Mouse (Mus musculus) neural tube, embryonic 13.5 days (tissue): ENCODE data around the gene Mdfic. TPM values are rescaled to one million over a fixed set of nuclear protein-coding genes. Genes with fewer than 3 reads are reported as not detected.

Source experiments
- ATAC-seq: fragments of 200-750 bp; cut with Nextera tagmentation; 2 replicates; pipeline ENCODE4 v1.8.0; 2017; ENCODE audit warnings: low read depth, mild to moderate bottlenecking, moderate TSS enrichment, moderate library complexity
- H3K27ac ChIP-seq: fragments of 300-500 bp; sonication (generic); replicated peaks from 2 replicates; pipeline ENCODE4 v1.5.1; 2015; ENCODE audit warnings: moderate library complexity, mild to moderate bottlenecking, inconsistent platforms
- H3K27me3 ChIP-seq: fragments of 300-500 bp; sonication (generic); 2 replicates; pipeline ENCODE4 v1.6.1; 2015; ENCODE audit warnings: mild to moderate bottlenecking, inconsistent platforms
- H3K36me3 ChIP-seq: fragments of 300-500 bp; sonication (generic); 2 replicates; pipeline ENCODE4 v1.6.1; 2015; ENCODE audit warnings: mild to moderate bottlenecking, inconsistent platforms
- H3K4me1 ChIP-seq: fragments of 300-500 bp; sonication (generic); replicated peaks from 2 replicates; pipeline ENCODE4 v1.6.1; 2015; ENCODE audit warnings: inconsistent platforms
- H3K4me2 ChIP-seq: fragments of 300-500 bp; sonication (generic); 2 replicates; pipeline ENCODE4 v1.6.1; 2015; ENCODE audit warnings: inconsistent platforms, mild to moderate bottlenecking, moderate library complexity
- H3K4me3 ChIP-seq: fragments of 300-500 bp; sonication (generic); 2 replicates; pipeline ENCODE4 v1.5.1; 2015; ENCODE audit warnings: mild to moderate bottlenecking, inconsistent platforms
- H3K9ac ChIP-seq: fragments of 300-500 bp; sonication (generic); 2 replicates; pipeline ENCODE4 v1.6.1; 2015; ENCODE audit warnings: moderate library complexity, mild to moderate bottlenecking, inconsistent platforms
- H3K9me3 ChIP-seq: fragments of 300-500 bp; sonication (generic); 2 replicates; pipeline ENCODE4 v1.6.1; 2016; ENCODE audit warnings: inconsistent platforms
- WGBS: fragments of 180-500 bp; shearing (Covaris S2); methylation state at CpG from one replicate; pipeline ENCODE4 v1.1.7; 2015; 5-methylcytosine and 5-hydroxymethylcytosine counted together
- polyA plus RNA-seq: library from polyadenylated mRNA; unstranded; fragments of >200 nt; fragmentation: Nextera tagmentation; extraction: Ambion mirVana; gene quantifications from 2 replicates; pipeline ENCODE4 v1.2.1, GENCODE M21; 2015

The Mdfic gene
- polyA plus RNA-seq, 1 experiment from 2014 or later, result 0.57 TPM

DNA sequence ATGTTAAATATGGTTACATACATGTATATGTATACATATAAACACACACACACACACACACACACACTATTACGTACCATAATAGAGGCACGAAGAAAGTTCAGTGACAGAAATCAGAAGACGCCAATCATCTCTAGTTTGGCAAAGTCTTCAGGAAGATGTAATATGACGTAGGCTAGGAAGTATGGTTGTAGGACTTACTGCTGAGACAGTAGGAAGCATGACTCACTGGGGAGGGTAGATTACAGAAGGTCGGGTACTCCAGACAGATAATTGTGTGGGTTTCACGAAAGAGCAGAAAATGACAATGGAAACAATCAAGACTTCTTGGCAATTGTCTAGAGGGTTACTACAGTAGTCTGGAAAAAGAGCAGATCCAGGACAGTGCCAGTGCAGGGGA, 6.0 kb downstream of the Mdfic start:
- H3K4me2 ChIP-seq, result no peak overlapping the region
- peaks cover 5% of the 10 kb centered on the region; the same call in 1 of the 2 replicates for H3K27me3 ChIP-seq
- WGBS, result 87% methylated on average over 6 of the region's 6 CpGs
- no peak overlapping the region for H3K27ac ChIP-seq
- no peak for ATAC-seq
- H3K4me3 ChIP-seq, result no peak overlapping the region
- H3K4me1 ChIP-seq, result peaks cover 8% of the 10 kb centered on the region
- H3K36me3 ChIP-seq, result no peaks in the 10 kb centered on the region
- no peaks in the 10 kb centered on the region for H3K9me3 ChIP-seq
- no peak overlapping the region for H3K9ac ChIP-seq

DNA sequence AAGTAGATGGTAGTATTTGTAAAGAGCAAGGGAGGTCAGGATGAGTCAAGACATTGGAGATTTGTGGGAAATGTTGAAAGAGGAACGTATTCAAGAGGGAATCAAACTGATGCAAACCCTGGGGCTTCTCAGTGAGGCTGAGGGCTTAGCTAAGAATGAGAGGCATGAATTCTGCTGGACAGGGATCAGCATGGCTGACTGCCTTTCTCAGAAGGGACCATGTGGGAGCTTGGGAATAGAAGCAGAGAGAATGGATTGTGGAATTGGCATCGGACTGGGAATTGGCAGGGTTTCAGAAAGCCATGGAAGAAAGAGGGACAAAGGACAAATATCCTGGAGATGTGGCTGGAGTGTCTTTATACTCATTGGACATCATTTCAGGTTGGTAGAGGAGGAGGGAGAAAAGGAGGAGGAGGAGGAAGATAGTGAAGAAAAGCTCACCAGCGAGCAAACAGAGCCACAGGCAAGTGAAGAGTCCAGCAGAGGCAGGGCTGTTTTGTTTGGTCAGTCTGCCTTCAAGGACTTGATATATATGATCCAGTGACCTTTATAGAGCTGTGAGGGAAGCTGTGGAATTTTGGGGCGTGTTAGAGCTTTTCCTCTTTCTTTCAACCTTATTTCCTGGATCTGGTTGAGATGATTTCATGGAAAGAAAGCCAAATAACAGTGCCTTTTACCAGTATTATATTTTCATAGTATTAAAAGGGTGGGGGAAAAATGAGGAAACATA, 7.4 kb downstream of the Mdfic start:
- 67% methylated on average over 4 of the region's 4 CpGs for WGBS
- Histone ChIP-seq H3K4me1 (peaks cover 3% of the 10 kb centered on the region; the same call in 1 of the 2 replicates), H3K27me3 (no peaks in the 10 kb centered on the region), H3K27ac (no peak overlapping the region), H3K9me3 (no peaks in the 10 kb centered on the region), H3K4me2 (no peak overlapping the region), H3K9ac (no peak overlapping the region), H3K36me3 (no peaks in the 10 kb centered on the region), H3K4me3 (no peak overlapping the region)
- ATAC-seq, result no peak

DNA sequence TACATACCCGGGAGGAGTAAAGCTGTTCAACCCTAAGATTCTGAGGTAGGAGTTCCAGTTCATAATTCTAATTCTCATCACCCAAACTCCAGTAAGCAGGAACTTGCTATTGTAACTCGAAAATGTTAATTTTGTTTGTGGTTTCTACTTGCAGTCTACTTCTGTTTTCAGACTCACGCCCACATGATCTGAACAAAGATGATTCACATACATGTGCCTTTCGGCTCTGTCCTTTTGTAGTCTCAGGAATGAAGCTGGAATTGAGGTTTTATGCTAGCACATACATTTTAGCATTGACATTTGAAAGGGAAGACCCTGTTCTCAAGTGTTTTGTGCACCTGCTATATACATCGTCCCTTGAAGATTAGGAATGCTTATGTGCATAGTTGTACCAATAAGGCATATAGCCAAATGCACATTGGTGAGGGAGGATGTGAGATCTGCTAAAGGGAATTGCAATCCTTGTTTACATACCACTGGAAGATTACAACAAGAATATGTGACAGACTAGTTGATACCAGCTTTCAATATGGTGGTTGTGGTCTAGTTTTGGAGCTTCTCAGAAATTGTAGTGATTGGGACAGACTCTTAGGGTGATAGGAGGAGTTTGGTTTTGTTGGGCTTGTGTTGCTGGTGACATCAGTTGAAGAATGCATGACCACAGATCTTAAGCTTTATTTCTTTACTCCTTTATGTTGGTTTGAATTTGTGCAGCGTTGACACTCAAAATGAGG, 8.6 kb downstream of the Mdfic start:
- Histone ChIP-seq H3K27ac (no peak overlapping the region), H3K4me1 (peaks cover 3% of the 10 kb centered on the region; the same call in 1 of the 2 replicates), H3K36me3 (no peaks in the 10 kb centered on the region), H3K9me3 (no peaks in the 10 kb centered on the region), H3K4me3 (no peak overlapping the region), H3K9ac (no peak overlapping the region), H3K4me2 (no peak overlapping the region), H3K27me3 (no peaks in the 10 kb centered on the region)
- 91% methylated on average over 6 of the region's 6 CpGs for WGBS
- ATAC-seq, result no peak

DNA sequence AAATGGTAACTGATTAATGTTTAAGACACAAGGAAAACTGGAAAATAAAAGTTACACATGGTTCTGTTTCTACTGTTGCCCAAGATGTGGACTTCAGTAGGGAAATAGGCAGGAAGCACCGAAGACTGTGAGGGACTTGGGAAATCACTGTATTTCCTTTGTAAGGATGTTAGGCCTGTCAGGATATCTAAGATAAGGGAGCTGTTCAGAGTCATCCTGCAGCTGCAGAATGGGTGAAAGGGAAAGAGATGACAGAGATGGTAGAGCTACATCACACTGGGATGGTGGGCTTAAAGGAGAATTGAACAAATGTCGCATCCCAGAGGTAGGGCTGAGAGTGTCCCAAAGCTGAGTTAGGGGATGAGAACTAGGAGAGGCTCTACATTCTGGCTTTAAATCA, 9.8 kb downstream of the Mdfic start:
- Histone ChIP-seq H3K9me3 (no peaks in the 10 kb centered on the region), H3K27me3 (no peaks in the 10 kb centered on the region), H3K9ac (no peak overlapping the region), H3K27ac (no peak overlapping the region), H3K4me3 (no peak overlapping the region), H3K4me2 (no peak overlapping the region), H3K4me1 (0 out of 2 replicates have a peak, but pooled peaks cover 3% of the 10 kb centered on the region), H3K36me3 (no peaks in the 10 kb centered on the region)
- 90% methylated on average over 2 of the region's 2 CpGs for WGBS
- no peak for ATAC-seq

DNA sequence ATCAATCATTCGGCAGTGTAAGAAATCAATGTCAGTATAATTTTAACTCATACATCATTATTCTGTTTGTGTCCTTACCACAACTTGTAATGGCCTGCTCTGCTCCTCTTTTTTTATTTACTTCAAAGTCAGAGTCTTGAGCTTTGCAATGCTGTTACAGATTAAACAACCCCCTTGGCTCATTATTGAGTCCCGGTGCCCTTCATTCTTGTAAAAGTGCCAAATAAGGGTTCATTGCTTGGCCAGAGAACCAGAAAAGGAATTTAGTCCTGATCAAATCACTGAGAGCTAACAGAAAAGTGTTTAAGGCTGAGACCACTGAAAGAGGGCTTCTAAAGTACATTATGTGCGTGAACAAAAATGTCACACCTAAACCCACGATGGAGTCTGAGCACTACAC, 10.2 kb downstream of the Mdfic start:
- H3K4me2 ChIP-seq, result no peak overlapping the region
- WGBS, result 87% methylated on average over 4 of the region's 4 CpGs
- no peaks in the 10 kb centered on the region for H3K27me3 ChIP-seq
- H3K9ac ChIP-seq, result no peak overlapping the region
- no peak overlapping the region for H3K27ac ChIP-seq
- no peak overlapping the region for H3K4me3 ChIP-seq
- no peak for ATAC-seq
- no peaks in the 10 kb centered on the region for H3K36me3 ChIP-seq
- no peaks in the 10 kb centered on the region for H3K9me3 ChIP-seq
- 0 out of 2 replicates have a peak, but pooled peaks cover 3% of the 10 kb centered on the region for H3K4me1 ChIP-seq

DNA sequence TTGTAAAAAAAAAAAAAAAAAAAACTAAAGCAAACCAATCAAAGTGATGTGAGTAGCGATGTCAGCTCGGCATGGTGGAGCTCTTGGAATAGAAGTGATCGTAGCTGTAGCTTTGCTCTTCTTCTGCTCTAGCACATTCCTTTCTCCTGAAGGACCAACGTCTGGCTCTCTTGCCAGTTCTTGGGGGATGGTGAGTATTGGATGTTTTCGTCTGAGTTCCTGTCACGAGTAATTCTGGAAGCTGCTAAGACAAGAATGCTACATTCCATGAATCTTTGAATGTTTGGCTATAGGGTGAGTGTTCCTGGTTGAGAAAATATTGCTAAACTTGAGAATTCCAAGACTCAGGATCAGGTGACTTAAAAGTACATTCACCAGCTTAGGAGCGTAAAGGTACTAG, 11.0 kb downstream of the Mdfic start:
- no peak overlapping the region for H3K4me2 ChIP-seq
- WGBS, result 86% methylated on average over 7 of the region's 7 CpGs
- no peak for ATAC-seq

DNA sequence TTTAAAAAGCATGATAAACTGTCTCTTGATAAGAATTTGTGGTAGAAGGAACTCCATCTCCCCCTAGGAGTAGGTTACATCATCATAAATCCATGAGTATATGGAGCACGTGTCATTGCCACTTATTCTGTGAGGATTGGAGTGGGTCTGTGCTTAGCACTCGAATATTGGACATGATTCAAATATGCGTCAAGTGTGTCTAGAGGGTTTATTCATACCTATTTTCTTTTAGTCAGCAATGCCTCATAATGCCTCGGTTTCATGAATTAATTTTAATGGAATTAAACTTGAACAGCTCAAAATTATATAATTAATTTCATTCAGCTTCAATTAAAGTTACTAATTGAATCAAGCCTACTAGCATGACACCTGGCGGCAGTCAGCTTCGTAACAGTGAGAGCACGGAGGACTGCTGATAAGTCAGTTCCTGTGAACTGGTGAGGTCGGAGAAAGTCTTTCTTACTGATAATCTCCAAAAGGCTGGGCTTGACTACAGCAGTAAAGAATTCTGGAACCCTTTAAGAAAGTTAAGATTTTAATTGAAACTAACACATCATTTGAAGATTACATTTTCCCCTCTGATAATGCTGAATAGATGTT, 17.0 kb downstream of the Mdfic start:
- H3K4me3 ChIP-seq, result no peak overlapping the region
- WGBS, result 85% methylated on average over 8 of the region's 8 CpGs

More for the DNA sequence above, 11.0 kb downstream of the Mdfic start:
- H3K36me3 ChIP-seq, result no peaks in the 10 kb centered on the region
- H3K4me1 ChIP-seq, result 0 out of 2 replicates have a peak, but pooled peaks cover 3% of the 10 kb centered on the region
- H3K27ac ChIP-seq, result no peak overlapping the region
- H3K9ac ChIP-seq, result no peak overlapping the region
- no peaks in the 10 kb centered on the region for H3K27me3 ChIP-seq
- no peaks in the 10 kb centered on the region for H3K9me3 ChIP-seq
- no peak overlapping the region for H3K4me3 ChIP-seq

DNA sequence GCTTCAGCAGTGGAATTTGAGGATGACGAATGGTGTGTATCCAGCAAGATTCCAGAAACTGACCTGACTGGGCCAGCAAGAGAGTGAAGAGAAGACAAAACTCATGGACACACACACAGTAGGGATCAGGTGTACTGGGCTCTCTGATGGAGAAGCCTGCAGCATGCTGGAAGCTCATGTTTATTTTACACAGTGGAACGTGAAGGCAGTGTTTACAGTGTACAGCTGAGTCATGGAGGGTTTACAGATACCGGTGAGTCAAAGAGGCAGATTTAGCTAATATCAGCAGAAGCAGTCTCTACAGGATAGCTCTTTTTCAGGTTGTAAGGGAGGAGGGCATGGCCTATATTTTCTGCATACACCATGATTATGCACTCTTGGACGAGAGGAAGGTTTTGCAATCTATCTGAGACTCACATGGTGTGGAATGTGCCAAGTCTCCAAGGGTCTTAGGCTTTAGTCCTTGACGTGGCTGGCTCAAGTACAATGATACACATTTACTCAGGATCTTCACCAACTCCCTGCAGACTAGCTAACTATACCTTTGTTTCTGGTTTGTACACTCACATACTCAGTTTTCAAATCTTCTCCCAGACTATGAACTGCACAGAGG, 18.0 kb downstream of the Mdfic start:
- Histone ChIP-seq H3K27me3 (no peaks in the 10 kb centered on the region), H3K27ac (no peak overlapping the region), H3K4me1 (no peaks in the 10 kb centered on the region), H3K4me2 (no peak overlapping the region), H3K9ac (no peak overlapping the region), H3K4me3 (no peak overlapping the region), H3K36me3 (no peaks in the 10 kb centered on the region), H3K9me3 (no peaks in the 10 kb centered on the region)
- WGBS, result 83% methylated on average over 5 of the region's 5 CpGs
- no peak for ATAC-seq

More for the DNA sequence above, 17.0 kb downstream of the Mdfic start:
- Histone ChIP-seq H3K36me3 (no peaks in the 10 kb centered on the region), H3K9ac (no peak overlapping the region), H3K4me2 (no peak overlapping the region), H3K27ac (no peak overlapping the region), H3K4me1 (no peaks in the 10 kb centered on the region), H3K9me3 (no peaks in the 10 kb centered on the region), H3K27me3 (no peaks in the 10 kb centered on the region)
- ATAC-seq, result no peak

DNA sequence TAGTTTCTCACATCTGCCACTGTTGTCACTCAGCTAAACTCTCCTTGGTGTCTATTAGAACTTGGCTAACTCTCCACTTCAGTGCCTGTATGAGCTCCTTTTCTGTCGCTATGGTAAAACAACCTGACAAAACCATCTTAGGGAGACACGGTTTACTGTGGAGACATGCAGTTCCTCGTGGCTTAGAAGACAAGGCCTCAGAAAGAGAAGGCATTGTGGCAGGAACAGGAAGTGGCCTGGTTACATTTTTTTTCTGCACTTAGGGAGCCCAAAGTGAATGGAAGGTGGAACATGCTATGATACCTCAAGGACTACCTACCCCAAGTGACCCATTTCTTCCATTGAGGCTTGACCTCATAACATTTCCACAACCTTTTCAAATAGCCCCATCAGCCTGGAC, 18.7 kb downstream of the Mdfic start:
- Histone ChIP-seq H3K27me3 (no peaks in the 10 kb centered on the region), H3K4me3 (no peak overlapping the region), H3K4me1 (no peaks in the 10 kb centered on the region), H3K9me3 (no peaks in the 10 kb centered on the region), H3K4me2 (no peak overlapping the region), H3K27ac (no peak overlapping the region), H3K36me3 (no peaks in the 10 kb centered on the region), H3K9ac (no peak overlapping the region)
- 83% methylated on average over 3 of the region's 3 CpGs for WGBS
- no peak for ATAC-seq

DNA sequence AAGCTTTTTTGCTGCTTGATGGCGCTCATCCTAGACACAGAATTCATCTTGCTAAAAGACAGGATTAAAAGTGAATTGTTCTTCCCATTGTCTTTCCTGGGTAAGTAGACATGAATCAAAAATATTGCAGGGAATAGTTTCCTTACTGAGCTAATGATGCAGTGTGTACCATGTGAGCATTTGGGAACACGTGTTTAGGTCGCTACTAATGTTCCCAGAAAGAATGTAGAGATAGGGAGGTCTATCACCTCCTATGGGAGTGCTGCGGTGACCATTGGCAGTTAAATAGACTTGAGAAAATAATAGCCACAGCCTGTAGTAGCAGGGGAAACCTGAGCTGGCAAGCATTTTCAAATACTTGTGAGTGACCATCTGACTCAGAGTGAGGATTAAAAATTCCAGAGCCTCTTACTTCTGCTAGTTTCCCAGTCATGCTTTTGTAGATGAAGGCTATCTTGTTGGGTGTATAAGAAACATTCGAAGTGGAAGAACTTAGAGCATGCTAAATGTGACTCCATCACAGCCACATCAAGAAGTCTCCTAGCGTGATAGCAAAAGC, 22.2 kb downstream of the Mdfic start:
- no peak overlapping the region for H3K4me3 ChIP-seq
- ATAC-seq, result no peak
- no peak overlapping the region for H3K9ac ChIP-seq
- 0 out of 2 replicates have a peak, but pooled peaks cover 3% of the 10 kb centered on the region for H3K4me1 ChIP-seq
- H3K9me3 ChIP-seq, result no peaks in the 10 kb centered on the region
- WGBS, result 83% methylated on average over 6 of the region's 6 CpGs
- no peaks in the 10 kb centered on the region for H3K36me3 ChIP-seq
- no peaks in the 10 kb centered on the region for H3K27me3 ChIP-seq
- H3K27ac ChIP-seq, result no peak overlapping the region
- H3K4me2 ChIP-seq, result no peak overlapping the region

DNA sequence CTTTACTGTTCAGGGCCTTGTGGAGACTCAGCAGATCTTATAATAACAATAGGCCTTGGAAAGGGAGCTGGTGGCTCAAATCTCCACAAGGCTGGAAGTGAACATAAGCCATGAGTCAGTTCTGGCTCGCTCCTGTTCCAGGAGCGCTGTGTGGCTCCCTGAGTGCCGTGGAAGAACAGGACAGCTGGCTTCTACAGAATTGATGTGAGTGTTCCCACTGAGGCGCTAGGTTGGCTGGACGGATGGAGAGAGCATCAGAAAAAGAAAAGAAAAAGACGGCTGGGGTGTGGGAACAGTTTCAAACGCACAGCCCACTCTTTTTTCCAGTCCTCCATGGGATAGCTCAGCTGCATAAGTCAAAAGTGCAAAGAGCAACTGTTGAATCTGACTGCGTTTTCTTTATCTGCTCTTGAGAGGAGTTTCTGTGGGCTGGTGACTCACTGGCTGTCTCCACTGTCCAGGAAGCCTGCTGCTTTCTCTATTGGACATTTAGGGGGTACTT, 22.9 kb downstream of the Mdfic start:
- Histone ChIP-seq H3K4me1 (0 out of 2 replicates have a peak, but pooled peaks cover 3% of the 10 kb centered on the region), H3K36me3 (no peaks in the 10 kb centered on the region), H3K9ac (no peak overlapping the region), H3K4me3 (no peak overlapping the region), H3K27ac (no peak overlapping the region), H3K4me2 (no peak overlapping the region), H3K9me3 (no peaks in the 10 kb centered on the region), H3K27me3 (no peaks in the 10 kb centered on the region)
- ATAC-seq, result no peak
- 62% methylated on average over 8 of the region's 8 CpGs for WGBS
